In the genomic region with DNA sequence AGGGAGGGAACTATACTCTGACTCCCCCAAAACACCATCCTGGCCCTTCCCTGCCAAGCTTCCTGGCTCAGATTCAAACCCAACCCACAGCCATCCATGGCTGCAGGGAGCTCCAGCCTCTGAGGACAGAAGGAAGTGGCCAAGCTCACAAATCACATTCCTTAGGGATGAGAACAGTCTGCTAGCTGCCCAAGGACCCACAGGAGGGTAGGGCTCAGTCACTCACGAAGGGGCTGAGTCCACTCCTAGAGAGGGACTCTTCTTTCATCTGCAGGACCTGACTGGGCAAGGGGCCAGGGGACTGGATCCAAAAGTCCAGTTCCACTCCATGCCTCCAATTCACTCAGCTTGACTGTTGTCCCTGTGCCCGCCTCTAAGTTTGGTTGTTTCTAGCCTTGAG, we compare ENCODE assay signal across 9 mouse cellular contexts. TPM values are rescaled to one million over a fixed set of nuclear protein-coding genes. Genes with fewer than 3 reads are reported as not detected.
A peak's percentile ranks its signal among the peaks of the same experiment; 100 is the strongest.
DNase-seq lines count a peak whose midpoint lies in the region; ATAC-seq and TF ChIP-seq lines count a peak whose summit lies in the region.
"Had no signal": no experiment of that assay in that cellular context is flagged by ENCODE, and none has a peak within 500 bp of the region (broad histone marks: within the 10 kb centered on the region; RNA-seq: fewer than 3 reads in every experiment).

No protein-coding gene starts in this region.

- H3K4me1 ChIP-seq in heart, adult 2 months (ENCODE audit: control insufficient read depth, insufficient read depth, low read length) = peaks cover 35% of the 10 kb centered on the region
- H3K4me1 ChIP-seq in kidney, embryonic 16.5 days (ENCODE audit: insufficient read depth, low read length) = peaks cover 56% of the 10 kb centered on the region
- peaks cover 36% of the 10 kb centered on the region for H3K4me1 ChIP-seq in neural tube, embryonic 15.5 days

- ATAC-seq in kidney, embryonic 16.5 days (ENCODE audit: low FRiP score, low TSS enrichment) = peak; percentile 35
- peak; percentile 46; the same call in 1 of the 2 replicates for ATAC-seq in neural tube, embryonic 15.5 days (ENCODE audit: low FRiP score)
- no peak for ATAC-seq in erythroblast, adult 5-6 weeks (replicated peaks; ENCODE audit: low FRiP score, poor library complexity, severe bottlenecking)

- peak; percentile 79 for DNase-seq in left cerebral cortex, postnatal 4 days
- no peak for DNase-seq in left cerebral cortex, postnatal 25 days (ENCODE audit: low spot score in 2 of 2)
- DNase-seq in adrenal gland, postnatal 10 days = peak; percentile 93
- DNase-seq in heart, adult 2 months = peak; percentile 81 to 83
- DNase-seq in layer of hippocampus, adult 8-10 months (ENCODE audit: low spot score in 2 of 2) = no peak

- H3K9ac ChIP-seq in heart, adult 2 months (ENCODE audit: low read depth, low read length) = no peak overlapping the region
- H3K9ac ChIP-seq in kidney, embryonic 16.5 days (replicated peaks; ENCODE audit: low read length) = no peak overlapping the region
- no peak overlapping the region for H3K9ac ChIP-seq in neural tube, embryonic 15.5 days (replicated peaks)

- no peaks in the 10 kb centered on the region for H3K27me3 ChIP-seq in heart, adult 2 months (ENCODE audit: control insufficient read depth, insufficient read depth, low read length)
- H3K27me3 ChIP-seq in kidney, embryonic 16.5 days (ENCODE audit: insufficient read depth, low read length) = no peaks in the 10 kb centered on the region
- H3K27me3 ChIP-seq in neural tube, embryonic 15.5 days (replicated peaks) = peaks cover 42% of the 10 kb centered on the region

- no peak overlapping the region for H3K4me2 ChIP-seq in kidney, embryonic 16.5 days (replicated peaks; ENCODE audit: low read depth, low read length)
- no peak overlapping the region for H3K4me2 ChIP-seq in neural tube, embryonic 15.5 days

- H3K9me3 ChIP-seq in kidney, embryonic 16.5 days (ENCODE audit: low read length) = no peaks in the 10 kb centered on the region
- H3K9me3 ChIP-seq in neural tube, embryonic 15.5 days (replicated peaks) = no peaks in the 10 kb centered on the region

- peak; percentile 66; the same call in 1 of the 2 replicates for TF ChIP-seq EP300 in heart, adult 2 months (IDR thresholded peaks at IDR 0.05; ENCODE audit: insufficient read depth, low read depth, low read length)

- no peaks in the 10 kb centered on the region for H3K36me3 ChIP-seq in heart, adult 2 months (ENCODE audit: control insufficient read depth, insufficient read depth, low read length)
- H3K36me3 ChIP-seq in kidney, embryonic 16.5 days (ENCODE audit: insufficient read depth, low read length) = no peaks in the 10 kb centered on the region
- no peaks in the 10 kb centered on the region for H3K36me3 ChIP-seq in neural tube, embryonic 15.5 days

- 0 out of 2 replicates have a peak, but pooled peaks have one; percentile 44 for TF ChIP-seq POLR2A in heart, adult 2 months (IDR thresholded peaks at IDR 0.05; ENCODE audit: insufficient read depth, low read depth, low read length)

- H3K27ac ChIP-seq in heart, adult 2 months = peak overlapping the region; percentile 100
- H3K27ac ChIP-seq in kidney, embryonic 16.5 days (ENCODE audit: low read length) = peak overlapping the region; percentile 90
- H3K27ac ChIP-seq in neural tube, embryonic 15.5 days (replicated peaks) = peak overlapping the region; percentile 58

- no peak overlapping the region for H3K4me3 ChIP-seq in heart, adult 2 months
- no peak overlapping the region for H3K4me3 ChIP-seq in kidney, embryonic 16.5 days (ENCODE audit: low read length)
- no peak overlapping the region for H3K4me3 ChIP-seq in neural tube, embryonic 15.5 days (replicated peaks)

- no peaks in the 10 kb centered on the region for H3K79me2 ChIP-seq in heart, adult 2 months (replicated peaks; ENCODE audit: control insufficient read depth, insufficient read depth, low read length)

- no peak for TF ChIP-seq CTCF in heart, adult 2 months (IDR thresholded peaks at IDR 0.05)

- intact Hi-C loops in left cerebral cortex, postnatal 4 days (cut with DNase I) = no loop called here
- intact Hi-C loops in left cerebral cortex, postnatal 25 days (cut with DNase I) = loop anchor here (5.0 kb wide), 1 partner anchor 80 kb away; no protein-coding TSS in a partner anchor
- intact Hi-C loops in heart, adult 2 months (cut with DNase I) = loop anchor here (2.0 to 10.0 kb wide), 3 partner anchors 35 to 353 kb away; no protein-coding TSS in a partner anchor

- whole genome bisulfite sequencing in heart, adult 2 months = 17% methylated on average over 2 of the region's 2 CpGs
- 46% methylated on average over 2 of the region's 2 CpGs for WGBS in kidney, embryonic 16.5 days
- WGBS in neural tube, embryonic 15.5 days = 47% methylated on average over 2 of the region's 2 CpGs

RNA-seq across cellular contexts. Expression of a gene that starts 8.0 kb away (rescaled TPM):
- 1 to 10 TPM; 2.9 to 4.2 TPM for total RNA-seq in left cerebral cortex, postnatal 4 days (2021)
- 1 to 10 TPM; 5.9 to 6.8 TPM for total RNA-seq in left cerebral cortex, postnatal 25 days (2021)
- 10 to 100 TPM; 20.0 to 36.7 TPM for total RNA-seq in adrenal gland, postnatal 10 days (2021)
- 10 to 100 TPM; 15.2 to 19.7 TPM for total RNA-seq in heart, adult 2 months (2021)
- 20.5 and 28.6 TPM in 2 replicates for polyA plus RNA-seq in heart, adult 2 months (2012; rRNA removed)
- 16.9 and 17.4 TPM in 2 replicates for polyA plus RNA-seq in kidney, embryonic 16.5 days (2015; fragmentation: Nextera tagmentation; extraction: Ambion mirVana)
- 3.9 and 23.3 TPM in 2 replicates for polyA plus RNA-seq in neural tube, embryonic 15.5 days (2015; fragmentation: Nextera tagmentation; extraction: Ambion mirVana)
- total RNA-seq in erythroblast, adult 5-6 weeks (2015; ENCODE audit: low replicate concordance) = 8.8 and 17.8 TPM in 2 replicates
- 15.9 and 22.7 TPM in 2 replicates for total RNA-seq in erythroblast, adult 5-6 weeks (2017; ENCODE audit: low replicate concordance)
- total RNA-seq in layer of hippocampus, adult 8-10 months (2022) = 10 to 100 TPM in 3 of 4 experiments, 1 to 10 TPM in 1; 9.7 to 12.9 (median 11.0) TPM

RNA-seq across cellular contexts. Expression of a gene that starts 11.2 kb away (rescaled TPM):
- total RNA-seq in left cerebral cortex, postnatal 4 days (2021) = not detected
- total RNA-seq in left cerebral cortex, postnatal 25 days (2021) = under 1 TPM in 1 of 2 experiments, not detected in 1; 0.96 TPM
- 1 to 10 TPM in 1 of 2 experiments, not detected in 1; 1.2 TPM for total RNA-seq in adrenal gland, postnatal 10 days (2021)
- total RNA-seq in heart, adult 2 months (2021) = under 1 TPM in 1 of 2 experiments, not detected in 1; 0.47 TPM
- polyA plus RNA-seq in heart, adult 2 months (2012; rRNA removed) = 1.4 and 1.8 TPM in 2 replicates
- polyA plus RNA-seq in kidney, embryonic 16.5 days (2015; fragmentation: Nextera tagmentation; extraction: Ambion mirVana) = 0.27 and 0.30 TPM in 2 replicates
- 0.34 TPM in 1 of 2 replicates, not detected in the other for polyA plus RNA-seq in neural tube, embryonic 15.5 days (2015; fragmentation: Nextera tagmentation; extraction: Ambion mirVana)
- not detected in 2 replicates for total RNA-seq in erythroblast, adult 5-6 weeks (2015; ENCODE audit: low replicate concordance)
- not detected in 2 replicates for total RNA-seq in erythroblast, adult 5-6 weeks (2017; ENCODE audit: low replicate concordance)
- total RNA-seq in layer of hippocampus, adult 8-10 months (2022) = 1 to 10 TPM; 1.1 to 2.4 (median 1.9) TPM

RNA-seq across cellular contexts. Expression of a gene that starts 41.2 kb away (rescaled TPM):
- total RNA-seq in left cerebral cortex, postnatal 4 days (2021) = not detected
- not detected for total RNA-seq in left cerebral cortex, postnatal 25 days (2021)
- total RNA-seq in adrenal gland, postnatal 10 days (2021) = not detected
- total RNA-seq in heart, adult 2 months (2021) = not detected
- polyA plus RNA-seq in heart, adult 2 months (2012; rRNA removed) = 0.12 and 0.21 TPM in 2 replicates
- polyA plus RNA-seq in kidney, embryonic 16.5 days (2015; fragmentation: Nextera tagmentation; extraction: Ambion mirVana) = not detected in 2 replicates
- polyA plus RNA-seq in neural tube, embryonic 15.5 days (2015; fragmentation: Nextera tagmentation; extraction: Ambion mirVana) = 0.15 TPM in 1 of 2 replicates, not detected in the other
- total RNA-seq in erythroblast, adult 5-6 weeks (2015; ENCODE audit: low replicate concordance) = not detected in 2 replicates
- total RNA-seq in erythroblast, adult 5-6 weeks (2017; ENCODE audit: low replicate concordance) = not detected in 2 replicates
- total RNA-seq in layer of hippocampus, adult 8-10 months (2022) = not detected
- polyA plus RNA-seq: gonadal fat pad, adult 2 months had no signal

RNA-seq across cellular contexts. Expression of a gene that starts 54.7 kb away (rescaled TPM):
- 10 to 100 TPM; 10.1 to 11.3 TPM for total RNA-seq in left cerebral cortex, postnatal 4 days (2021)
- 1 to 10 TPM; 9.2 to 9.6 TPM for total RNA-seq in left cerebral cortex, postnatal 25 days (2021)
- 10 to 100 TPM; 12.6 to 16.8 TPM for total RNA-seq in adrenal gland, postnatal 10 days (2021)
- 1 to 10 TPM; 6.8 TPM for total RNA-seq in heart, adult 2 months (2021)
- polyA plus RNA-seq in heart, adult 2 months (2012; rRNA removed) = 1.9 and 3.0 TPM in 2 replicates
- 24.9 TPM in 2 replicates for polyA plus RNA-seq in kidney, embryonic 16.5 days (2015; fragmentation: Nextera tagmentation; extraction: Ambion mirVana)
- polyA plus RNA-seq in neural tube, embryonic 15.5 days (2015; fragmentation: Nextera tagmentation; extraction: Ambion mirVana) = 12.1 and 19.1 TPM in 2 replicates
- 12.5 and 14.2 TPM in 2 replicates for total RNA-seq in erythroblast, adult 5-6 weeks (2015; ENCODE audit: low replicate concordance)
- 12.3 and 22.3 TPM in 2 replicates for total RNA-seq in erythroblast, adult 5-6 weeks (2017; ENCODE audit: low replicate concordance)
- total RNA-seq in layer of hippocampus, adult 8-10 months (2022) = 10 to 100 TPM; 11.3 to 15.9 (median 13.0) TPM

Comparison
In these comparisons a context has a peak if more than half of its experiments do, and no peak if none do; other contexts are left out.
1. DNase-seq: peak in left cerebral cortex, postnatal 4 days (single experiment), adrenal gland, postnatal 10 days (single experiment) and heart, adult 2 months (2 of 2); none in left cerebral cortex, postnatal 25 days (0 of 2) and layer of hippocampus, adult 8-10 months (0 of 2).
2. Peak in every context shown above with its lines, with median percentiles within 50 percentile points of each other: H3K27ac ChIP-seq.